Mouse (Mus musculus) hindbrain, embryonic 14.5 days (tissue): ENCODE results near the gene Eogt. TPM values are rescaled to one million over a fixed set of nuclear protein-coding genes. Genes with fewer than 3 reads are reported as not detected.

ENCODE experiments used
- ATAC-seq: fragments of 200-750 bp; cut with Nextera tagmentation; 2 replicates; pipeline ENCODE4 v1.8.0; 2017; ENCODE audit warnings: moderate number of reproducible peaks, mild to moderate bottlenecking, moderate TSS enrichment, moderate library complexity; ENCODE audit not compliant: low FRiP score
- DNase-seq: peaks from one replicate; pipeline ENCODE4 v3.0.0-alpha.2; 2015; ENCODE audit warnings: low spot score
- H3K27ac ChIP-seq: fragments of 300-500 bp; sonication (generic); 2 replicates; pipeline ENCODE4 v1.5.1; 2014; ENCODE audit warnings: mild to moderate bottlenecking, moderate library complexity
- H3K27me3 ChIP-seq: fragments of 300-500 bp; sonication (generic); 2 replicates; pipeline ENCODE4 v1.6.1; 2014; ENCODE audit warnings: mild to moderate bottlenecking, low read length, mixed read lengths; ENCODE audit not compliant: control insufficient read depth, insufficient read depth
- H3K36me3 ChIP-seq: fragments of 300-500 bp; sonication (generic); replicated peaks from 2 replicates; pipeline ENCODE4 v1.6.1; 2014; ENCODE audit not compliant: control insufficient read depth, insufficient read depth
- H3K4me1 ChIP-seq: fragments of 300-500 bp; sonication (generic); replicated peaks from 2 replicates; pipeline ENCODE4 v1.6.1; 2014; ENCODE audit warnings: antibody characterized with exemption, low read length, mixed read lengths; ENCODE audit not compliant: control insufficient read depth, insufficient read depth
- H3K4me2 ChIP-seq: fragments of 300-500 bp; sonication (generic); replicated peaks from 2 replicates; pipeline ENCODE4 v1.6.1; 2014; ENCODE audit warnings: mild to moderate bottlenecking, moderate library complexity
- H3K4me3 ChIP-seq: fragments of 300-500 bp; sonication (generic); replicated peaks from 2 replicates; pipeline ENCODE4 v1.5.1; 2014; ENCODE audit warnings: mild to moderate bottlenecking, low read length
- H3K9ac ChIP-seq: fragments of 300-500 bp; sonication (generic); 2 replicates; pipeline ENCODE4 v1.6.1; 2014
- H3K9me3 ChIP-seq: fragments of 300-500 bp; sonication (generic); 2 replicates; pipeline ENCODE4 v1.6.1; 2016; ENCODE audit warnings: low read length; ENCODE audit not compliant: control insufficient read depth
- WGBS: fragments of 180-500 bp; shearing (Covaris S2); extraction: QIAGEN DNeasy Blood & Tissue Kit; methylation state at CpG from one replicate; pipeline ENCODE4 v1.1.7; 2014; 5-methylcytosine and 5-hydroxymethylcytosine counted together
- polyA plus RNA-seq: library from polyadenylated mRNA; unstranded; fragments of >200 nt; fragmentation: Nextera tagmentation; extraction: Ambion mirVana; gene quantifications from 2 replicates; pipeline ENCODE4 v1.2.1, GENCODE M21; 2014

The Eogt gene
- polyA plus RNA-seq, 1 experiment from 2014 or later = 10.8 TPM

DNA sequence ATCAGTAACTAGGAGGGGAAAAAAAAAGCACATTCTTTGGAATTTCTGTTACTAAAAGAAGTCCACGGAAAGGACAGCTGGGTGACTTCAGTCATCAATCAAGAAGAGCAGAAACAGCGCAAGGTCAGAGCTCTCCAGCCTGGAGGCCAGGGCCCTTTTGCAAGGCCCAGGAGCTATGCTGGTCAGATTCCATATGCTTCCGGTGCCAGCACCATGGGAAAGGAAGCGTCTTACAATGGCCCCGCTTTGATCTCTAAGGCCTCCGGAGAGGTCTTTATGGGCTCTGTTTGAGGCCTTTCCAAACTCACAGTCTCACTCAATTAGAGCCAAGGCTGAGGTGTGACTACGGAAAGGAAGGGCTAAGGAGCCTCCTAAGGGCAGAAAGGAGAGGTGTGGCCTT is 4.6 kb downstream of the Eogt start:
- Histone ChIP-seq H3K27me3 (no peaks in the 10 kb centered on the region), H3K36me3 (no peaks in the 10 kb centered on the region), H3K27ac (no peak overlapping the region), H3K9ac (no peak overlapping the region), H3K4me3 (no peak overlapping the region), H3K9me3 (no peaks in the 10 kb centered on the region; the same call in 1 of the 2 replicates), H3K4me2 (no peak overlapping the region), H3K4me1 (peaks cover 17% of the 10 kb centered on the region)
- ATAC-seq (no peak), DNase-seq (no peak)
- 33% methylated on average over 7 of the region's 7 CpGs for WGBS

DNA sequence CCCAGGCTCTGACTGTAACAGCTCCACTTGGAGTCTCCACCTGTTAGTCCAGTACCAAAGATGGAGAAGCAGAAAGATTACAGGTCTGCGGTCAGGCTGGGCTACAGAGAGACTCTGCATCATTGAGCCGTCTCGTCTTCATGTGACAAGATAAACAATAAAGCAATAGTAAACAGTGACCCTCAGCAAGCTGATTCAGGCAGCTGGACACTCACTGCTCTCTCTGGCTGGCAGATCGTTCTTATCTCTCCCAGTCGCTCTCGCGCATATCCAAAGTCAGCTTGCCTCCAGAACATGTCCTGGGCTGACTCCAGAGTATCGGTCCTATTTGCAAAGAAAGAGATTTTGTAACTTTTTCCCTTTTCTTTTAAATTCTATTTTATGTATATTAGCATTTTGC is 6.4 kb downstream of the Eogt start:
- Histone ChIP-seq H3K4me2 (no peak overlapping the region), H3K4me1 (peaks cover 2% of the 10 kb centered on the region), H3K9ac (no peak overlapping the region), H3K27ac (no peak overlapping the region), H3K4me3 (no peak overlapping the region), H3K36me3 (no peaks in the 10 kb centered on the region), H3K27me3 (no peaks in the 10 kb centered on the region), H3K9me3 (no peaks in the 10 kb centered on the region; the same call in 1 of the 2 replicates)
- 85% methylated on average over 8 of the region's 8 CpGs for WGBS
- no peak for DNase-seq
- no peak for ATAC-seq

GRCm38 (mm10) chr6:97141811-97142210 is 7.2 kb downstream of the Eogt start:
- WGBS = 83% methylated on average over 7 of the region's 7 CpGs
- no peak overlapping the region for H3K4me3 ChIP-seq
- no peak overlapping the region for H3K27ac ChIP-seq
- H3K4me2 ChIP-seq = no peak overlapping the region
- no peaks in the 10 kb centered on the region for H3K27me3 ChIP-seq
- H3K4me1 ChIP-seq = no peaks in the 10 kb centered on the region
- ATAC-seq = no peak
- H3K9ac ChIP-seq = no peak overlapping the region
- H3K36me3 ChIP-seq = no peaks in the 10 kb centered on the region
- no peaks in the 10 kb centered on the region; the same call in 1 of the 2 replicates for H3K9me3 ChIP-seq
- DNase-seq = no peak

- DNase-seq = no peak
- Histone ChIP-seq H3K9ac (no peak overlapping the region), H3K4me1 (no peaks in the 10 kb centered on the region), H3K4me3 (no peak overlapping the region), H3K27ac (no peak overlapping the region), H3K9me3 (no peaks in the 10 kb centered on the region), H3K4me2 (no peak overlapping the region), H3K36me3 (peaks cover 17% of the 10 kb centered on the region), H3K27me3 (no peaks in the 10 kb centered on the region)
- WGBS = 67% methylated on average over 5 of the region's 5 CpGs
- ATAC-seq = no peak
These were observed 16.2 kb downstream of the Eogt start for GRCm38 (mm10) chr6:97132707-97133303.

GRCm38 (mm10) chr6:97131808-97132207 is 17.2 kb downstream of the Eogt start:
- DNase-seq (no peak), ATAC-seq (no peak)
- no peak overlapping the region for H3K4me2 ChIP-seq
- no peaks in the 10 kb centered on the region for H3K4me1 ChIP-seq
- no peak overlapping the region for H3K4me3 ChIP-seq
- H3K27me3 ChIP-seq = no peaks in the 10 kb centered on the region
- peaks cover 17% of the 10 kb centered on the region for H3K36me3 ChIP-seq
- H3K27ac ChIP-seq = no peak overlapping the region
- WGBS = 72% methylated on average over 4 of the region's 4 CpGs
- no peak overlapping the region for H3K9ac ChIP-seq
- no peaks in the 10 kb centered on the region for H3K9me3 ChIP-seq

DNA sequence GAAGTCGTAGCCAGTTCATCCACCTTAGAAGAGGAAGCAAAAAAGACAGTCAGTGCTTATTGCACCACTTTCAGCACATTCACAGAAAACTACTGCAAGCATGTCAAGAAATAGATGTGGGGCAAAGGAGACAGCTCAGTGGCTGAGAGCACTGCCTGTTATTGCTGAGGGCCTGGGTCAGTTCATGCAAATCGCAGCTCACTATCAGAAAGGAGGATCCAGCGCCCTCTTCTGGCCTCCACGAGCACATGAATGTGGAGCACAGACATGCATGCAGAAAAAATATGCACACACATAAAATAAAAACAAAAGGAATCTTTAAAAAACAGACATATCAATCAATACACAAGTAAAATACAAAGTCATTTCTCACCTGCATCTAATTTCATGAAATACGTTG is 18.0 kb downstream of the Eogt start:
- no peak for ATAC-seq
- Histone ChIP-seq H3K27ac (no peak overlapping the region), H3K4me1 (no peaks in the 10 kb centered on the region), H3K36me3 (peaks cover 17% of the 10 kb centered on the region), H3K27me3 (no peaks in the 10 kb centered on the region), H3K9me3 (no peaks in the 10 kb centered on the region), H3K4me3 (no peak overlapping the region), H3K4me2 (no peak overlapping the region), H3K9ac (no peak overlapping the region)
- WGBS = 61% methylated on average over 5 of the region's 5 CpGs
- no peak for DNase-seq

- DNase-seq (no peak), ATAC-seq (no peak)
- Histone ChIP-seq H3K9ac (no peak overlapping the region), H3K4me2 (no peak overlapping the region), H3K4me1 (no peaks in the 10 kb centered on the region), H3K27me3 (no peaks in the 10 kb centered on the region), H3K4me3 (no peak overlapping the region), H3K27ac (no peak overlapping the region), H3K36me3 (peaks cover 2% of the 10 kb centered on the region), H3K9me3 (no peaks in the 10 kb centered on the region)
- WGBS = 81% methylated on average over 10 of the region's 10 CpGs
These were observed 24.5 kb downstream of the Eogt start for GRCm38 (mm10) chr6:97124336-97125010.

DNA sequence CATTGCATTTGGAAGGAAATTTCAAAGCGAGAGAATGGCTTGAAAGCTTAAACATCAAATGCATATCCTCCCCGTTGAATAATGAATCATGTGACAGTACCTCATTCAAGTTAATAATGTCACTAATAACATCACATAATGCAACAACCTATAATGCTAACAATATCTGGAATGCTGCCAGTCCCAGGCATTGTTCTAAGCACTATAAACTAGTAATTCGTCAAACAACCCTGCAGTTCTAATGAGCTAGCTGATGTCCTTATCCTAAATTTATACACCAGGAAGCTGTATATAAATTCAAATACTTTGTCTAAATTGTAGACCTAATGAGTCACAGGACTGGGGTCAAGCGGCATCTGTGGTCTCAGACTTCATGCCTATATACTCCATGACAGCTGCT is 28.1 kb downstream of the Eogt start:
- Histone ChIP-seq H3K9me3 (no peaks in the 10 kb centered on the region), H3K4me2 (no peak overlapping the region), H3K9ac (no peak overlapping the region), H3K36me3 (no peaks in the 10 kb centered on the region; the same call in 1 of the 2 replicates), H3K4me3 (no peak overlapping the region), H3K27ac (no peak overlapping the region), H3K27me3 (no peaks in the 10 kb centered on the region), H3K4me1 (no peaks in the 10 kb centered on the region)
- no peak for ATAC-seq
- DNase-seq = peak; percentile 45
- WGBS = 62% methylated on average over 4 of the region's 4 CpGs

DNA sequence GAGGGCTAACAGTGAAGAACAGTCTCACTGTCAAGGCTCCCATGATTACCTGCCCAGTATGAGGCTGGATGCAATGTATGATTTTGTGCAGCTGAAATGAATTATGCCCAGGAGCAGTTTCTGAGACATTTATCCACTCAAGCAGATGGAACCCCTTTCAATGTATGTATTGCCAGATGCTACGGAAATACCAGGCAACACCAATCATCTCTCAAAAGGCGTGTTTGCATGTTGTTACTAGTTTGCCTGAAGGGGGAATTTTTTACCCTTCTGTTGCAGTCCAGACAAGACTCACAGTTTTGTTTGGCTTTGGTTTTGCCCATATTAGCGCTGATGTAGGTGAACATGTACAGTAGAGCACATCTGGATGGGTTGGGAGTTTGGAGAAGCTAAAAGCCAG is 30.7 kb downstream of the Eogt start:
- no peak overlapping the region for H3K9ac ChIP-seq
- no peaks in the 10 kb centered on the region for H3K4me1 ChIP-seq
- H3K9me3 ChIP-seq = no peaks in the 10 kb centered on the region
- H3K4me3 ChIP-seq = no peak overlapping the region
- no peaks in the 10 kb centered on the region for H3K27me3 ChIP-seq
- no peaks in the 10 kb centered on the region; the same call in none of the 2 replicates for H3K36me3 ChIP-seq
- no peak overlapping the region for H3K27ac ChIP-seq
- ATAC-seq = no peak
- 79% methylated on average over 3 of the region's 3 CpGs for WGBS
- H3K4me2 ChIP-seq = no peak overlapping the region
- DNase-seq = no peak
